Mouse (Mus musculus) granulocyte monocyte progenitor cell, adult 5-6 weeks (primary cell): ENCODE results near the gene Arhgef6. TPM values are rescaled to one million over a fixed set of nuclear protein-coding genes. Genes with fewer than 3 reads are reported as not detected.
A peak's percentile ranks its signal among the peaks of the same experiment; 100 is the strongest.

Experiments
- ATAC-seq: replicated peaks from 2 replicates; pipeline ENCODE4 v1.8.0; 2016; ENCODE audit warnings: mild to moderate bottlenecking, moderate TSS enrichment, inconsistent platforms; ENCODE audit not compliant: poor library complexity, severe bottlenecking
- total RNA-seq, 2 experiments: library from RNA; stranded (forward) in 1 of 2; stranded (reverse) in 1 of 2; fragments of 200-712, 200-1000 nt in 1 of 2; fragments of >200 nt in 1 of 2; fragmentation: Nextera tagmentation in 1 of 2; gene quantifications; 2 replicates each; pipeline ENCODE4 v1.2.3; 2014 to 2017

Arhgef6 gene
- total RNA-seq, 2 experiments from 2014 or later = 100 to 126 TPM

DNA sequence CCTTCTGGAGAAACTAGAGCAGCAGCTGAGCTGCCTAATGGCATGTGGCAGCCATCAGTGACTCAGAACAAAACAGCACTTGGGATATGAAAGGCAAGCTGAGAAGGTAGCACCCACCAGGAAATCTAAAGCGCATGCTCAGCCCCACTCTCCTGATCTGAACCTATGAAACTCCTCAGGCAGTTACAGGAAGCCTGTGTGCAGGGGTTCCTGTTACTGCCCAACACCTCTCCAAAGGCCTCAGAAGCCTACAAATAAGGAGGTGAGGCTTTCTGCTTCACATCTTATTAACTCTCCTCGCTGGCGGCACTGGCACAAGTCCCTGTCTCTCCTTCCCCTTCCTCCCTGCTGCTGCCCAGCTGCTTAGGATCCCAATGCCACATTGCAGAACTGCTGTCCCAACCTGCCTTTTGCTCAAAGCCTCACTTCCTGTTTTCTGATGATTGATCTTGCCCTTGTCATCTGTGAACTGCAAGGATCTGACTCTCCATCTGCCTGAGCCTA, 33.7 kb downstream of the Arhgef6 start:
- peak; percentile 88 for ATAC-seq

DNA sequence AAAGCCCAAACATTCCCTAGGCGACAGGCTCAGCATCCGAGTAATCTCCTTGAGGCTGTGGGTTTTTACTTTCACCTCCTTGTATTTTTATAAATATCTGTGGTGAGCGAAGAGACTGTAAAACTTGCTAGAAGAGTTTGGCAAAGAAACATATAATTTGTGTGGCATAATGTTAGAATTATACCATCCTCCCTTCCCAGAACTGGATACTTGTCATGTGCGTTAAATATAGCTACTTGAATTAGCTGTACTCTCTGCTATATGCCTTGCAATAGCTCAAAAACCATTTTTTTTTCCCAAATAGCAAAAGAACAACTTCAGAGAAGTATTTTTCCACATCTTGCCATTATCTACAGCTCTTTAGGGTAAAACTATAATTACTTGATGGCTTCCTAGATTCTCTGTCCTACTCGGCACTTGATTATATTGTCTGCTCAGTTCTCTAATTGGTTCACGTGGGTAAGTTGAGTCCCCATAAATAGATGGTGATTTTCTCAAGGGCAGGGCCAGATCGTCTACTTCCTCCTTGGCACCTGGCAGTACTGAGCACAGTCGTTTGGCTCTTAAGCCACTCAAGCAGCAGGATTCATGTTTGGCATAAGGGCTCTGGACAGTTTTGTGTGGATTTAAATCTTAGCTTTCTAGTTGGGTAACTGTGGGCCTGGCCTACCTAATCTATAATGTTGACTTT, 35.2 kb downstream of the Arhgef6 start:
- peak; percentile 21; the same call in 1 of the 2 replicates for ATAC-seq

DNA sequence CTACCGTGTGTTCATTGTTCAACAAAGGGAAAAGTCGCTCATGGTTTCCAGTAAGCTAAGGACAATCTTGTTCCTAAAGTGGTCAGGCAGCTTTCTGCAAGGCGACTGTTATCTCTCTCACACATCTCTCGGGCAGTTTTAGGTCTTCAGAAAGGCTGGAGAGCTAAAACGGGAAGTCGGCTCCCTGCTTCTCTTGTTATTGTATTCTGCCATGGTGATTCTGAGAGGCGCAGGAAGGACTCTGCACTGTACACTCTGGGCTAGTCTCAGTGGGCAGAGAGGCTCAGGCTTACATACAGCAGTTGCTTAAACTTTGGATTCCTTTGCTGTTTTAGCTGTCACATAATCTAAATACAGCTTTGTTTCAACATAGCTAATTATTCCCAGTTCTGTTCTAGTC, 39.6 kb downstream of the Arhgef6 start:
- peak; percentile 97 for ATAC-seq

DNA sequence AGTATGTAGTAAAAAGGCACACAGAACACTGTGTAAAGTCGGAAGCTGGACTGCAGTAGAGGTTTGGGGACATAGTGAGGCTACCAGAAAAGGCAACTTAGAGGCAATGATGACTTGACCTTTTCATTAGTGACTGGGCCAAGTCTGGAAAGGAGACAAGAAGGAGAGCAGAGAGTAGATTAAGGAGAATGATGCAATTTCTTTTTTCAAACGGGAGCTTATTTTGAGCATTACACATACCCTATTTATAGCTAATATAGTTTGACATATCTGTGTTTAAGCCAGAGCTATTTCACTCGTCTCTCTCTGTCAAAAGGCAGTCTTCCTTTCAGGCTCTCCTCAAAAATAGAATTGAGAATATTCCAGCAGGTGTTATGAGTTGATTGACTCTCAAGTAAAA, 50.1 kb downstream of the Arhgef6 start:
- no peak for ATAC-seq

DNA sequence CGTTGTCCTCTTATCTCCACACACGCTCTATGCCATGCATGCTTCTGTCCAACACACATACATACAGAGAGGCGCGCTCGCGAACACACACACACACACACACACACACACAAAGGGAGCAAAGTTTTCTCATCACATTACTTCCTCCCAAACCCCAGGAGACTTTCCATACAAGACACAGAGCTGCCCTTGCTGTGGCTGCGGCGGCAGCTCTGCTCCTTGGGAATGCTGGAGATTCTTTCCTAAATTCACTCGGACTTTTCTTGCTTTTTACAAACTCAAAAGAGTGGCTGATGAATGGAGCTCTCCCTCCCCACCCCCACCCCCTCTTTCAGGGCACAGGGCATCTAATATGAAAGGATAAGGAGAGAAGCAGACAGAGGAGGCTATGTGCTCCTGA, 52.2 kb downstream of the Arhgef6 start:
- ATAC-seq = no peak

DNA sequence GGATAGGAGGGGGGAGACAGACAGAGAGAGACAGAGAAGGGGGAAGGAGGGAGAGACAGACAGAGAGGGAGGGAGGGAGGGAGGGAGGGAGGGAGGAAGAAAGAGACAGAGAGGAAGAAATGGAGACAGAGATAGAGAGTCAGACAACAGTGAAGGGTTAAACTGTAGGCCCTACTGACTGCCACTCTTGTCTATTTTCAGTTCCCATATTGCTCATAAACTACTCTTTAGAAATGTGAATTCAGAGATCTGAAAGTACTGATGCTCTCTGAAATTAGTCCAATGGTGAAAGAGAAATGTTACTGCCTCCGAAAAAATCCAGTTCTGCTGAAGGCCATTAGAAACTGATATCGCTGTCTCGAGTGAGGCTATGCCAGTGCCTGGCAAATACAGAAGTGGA, 56.3 kb downstream of the Arhgef6 start:
- peak; percentile 90 for ATAC-seq

DNA sequence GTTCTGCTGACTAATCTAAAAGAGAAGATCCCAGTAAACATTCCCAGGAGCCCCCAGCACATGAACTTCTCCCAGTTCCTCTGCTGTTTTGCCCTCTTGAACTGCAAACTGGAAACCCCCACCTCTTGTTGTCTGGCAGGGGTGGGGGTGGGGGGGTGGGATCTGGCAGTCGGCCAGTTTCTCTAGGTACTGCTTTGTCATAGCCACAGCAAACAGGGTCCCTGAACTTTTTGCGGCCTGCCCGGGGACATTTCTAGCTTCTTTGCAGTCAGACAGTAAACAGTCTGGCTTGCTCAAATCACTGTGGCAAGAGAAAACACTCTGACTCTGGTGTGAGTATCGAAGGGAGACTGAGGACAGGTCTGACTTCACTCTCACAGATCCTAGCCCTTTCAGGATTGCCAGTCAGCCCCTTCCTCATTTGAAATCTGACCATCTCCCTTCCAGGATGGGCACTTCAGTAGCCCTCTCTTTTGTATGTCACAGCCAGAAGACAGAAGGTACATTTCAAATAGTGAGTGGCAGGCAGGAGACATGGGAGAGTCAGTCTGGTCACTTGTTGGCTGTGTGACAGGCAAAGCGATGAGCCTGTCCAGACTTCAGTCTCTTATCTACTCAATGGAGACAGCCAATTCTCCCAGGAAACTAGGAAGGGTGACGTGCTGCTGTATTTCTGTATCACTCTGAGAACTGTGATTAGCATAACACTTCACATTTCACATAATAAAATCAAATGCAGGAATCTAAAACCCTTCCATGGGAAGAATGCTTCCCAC, 60.8 kb downstream of the Arhgef6 start:
- ATAC-seq = no peak

DNA sequence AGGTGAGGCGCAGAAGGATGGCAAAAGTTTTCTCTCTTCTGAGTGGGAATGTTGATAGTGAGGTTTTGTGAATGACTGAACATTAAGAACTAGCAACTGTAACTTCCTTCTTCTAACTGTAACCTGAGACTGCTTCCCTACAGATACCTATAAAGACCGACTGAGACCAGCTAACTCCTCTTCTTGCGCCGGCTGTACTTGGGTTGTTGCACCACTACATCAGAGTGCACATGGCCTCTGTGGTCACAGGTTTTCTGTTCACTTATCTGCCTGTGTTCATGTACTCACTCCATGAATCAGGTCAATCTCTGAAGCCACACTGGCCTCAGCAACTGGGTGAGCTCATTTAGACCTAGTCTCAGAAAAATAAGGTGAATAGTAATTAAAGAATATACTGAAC, 75.0 kb downstream of the Arhgef6 start:
- ATAC-seq = peak; percentile 82

DNA sequence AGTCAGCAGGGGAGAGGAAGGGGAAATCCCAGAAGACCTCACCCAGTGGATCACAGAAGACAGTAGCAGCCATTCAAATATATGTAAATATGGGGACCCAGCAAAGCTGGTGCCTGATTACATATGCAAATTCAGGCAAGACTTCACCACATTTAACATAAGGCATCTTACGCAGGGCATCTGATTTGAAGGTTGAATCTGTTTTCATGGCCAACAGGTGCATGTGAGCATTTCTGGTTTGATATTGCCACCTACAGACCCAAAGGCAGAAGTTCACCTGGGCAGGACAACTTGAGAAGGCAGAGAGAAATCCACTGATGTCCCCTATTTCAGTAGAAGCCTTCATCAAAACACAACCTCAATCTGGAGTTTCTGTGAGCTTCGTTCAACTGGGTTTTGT, 77.8 kb downstream of the Arhgef6 start:
- ATAC-seq = no peak

DNA sequence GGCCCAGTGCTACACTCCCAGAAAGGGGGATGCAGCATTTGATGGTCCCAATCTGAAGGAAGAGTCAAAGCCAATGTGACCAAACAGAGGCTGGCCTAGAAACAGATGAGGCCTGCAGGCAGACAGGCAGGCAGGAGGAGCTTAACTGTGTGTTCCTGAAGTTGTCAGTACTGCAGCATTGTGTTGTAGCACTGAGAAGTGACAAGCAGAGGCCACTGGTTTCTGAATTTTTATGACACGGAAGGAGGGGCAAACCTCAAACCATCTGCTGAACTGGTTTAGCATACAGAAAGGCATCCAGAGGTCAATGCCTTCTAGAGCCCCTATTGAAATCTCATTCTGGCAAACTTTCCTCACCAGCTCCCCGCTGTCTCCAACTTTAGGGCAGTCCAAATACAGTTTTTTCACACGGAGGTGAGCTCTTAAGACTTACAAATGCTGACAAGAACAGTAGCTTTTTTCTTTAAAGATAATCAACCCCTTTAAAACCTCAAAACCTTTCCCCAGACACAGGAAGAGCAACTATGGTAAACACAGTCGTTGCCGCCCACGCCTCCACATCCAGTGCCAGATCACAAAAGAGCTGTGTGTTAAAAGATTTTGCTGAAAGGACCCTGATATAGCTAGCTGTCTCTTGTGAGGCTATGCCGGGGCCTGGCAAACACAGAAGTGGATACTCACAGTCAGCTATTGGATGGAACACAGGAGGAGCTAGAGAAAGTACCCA, 85.0 kb downstream of the Arhgef6 start:
- ATAC-seq = no peak

DNA sequence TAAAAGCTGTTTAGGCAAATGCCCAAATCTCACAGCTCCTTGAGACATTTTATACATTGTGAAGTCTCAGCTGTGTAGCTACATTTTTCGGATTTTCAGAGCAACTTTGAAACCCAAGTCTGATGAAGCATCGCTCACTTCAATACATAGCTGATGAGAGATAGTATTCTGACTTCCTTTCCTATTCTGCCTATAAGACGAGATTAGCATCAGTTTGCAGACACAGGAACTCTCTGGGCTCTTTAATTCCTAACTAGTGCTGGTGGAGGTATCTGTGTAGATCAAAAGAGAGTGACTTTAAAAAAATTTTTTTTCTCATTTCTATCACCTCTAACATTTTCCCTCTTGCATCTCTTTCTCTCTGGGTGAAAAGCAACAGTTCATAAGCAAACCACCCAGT, 100.0 kb downstream of the Arhgef6 start:
- no peak for ATAC-seq

DNA sequence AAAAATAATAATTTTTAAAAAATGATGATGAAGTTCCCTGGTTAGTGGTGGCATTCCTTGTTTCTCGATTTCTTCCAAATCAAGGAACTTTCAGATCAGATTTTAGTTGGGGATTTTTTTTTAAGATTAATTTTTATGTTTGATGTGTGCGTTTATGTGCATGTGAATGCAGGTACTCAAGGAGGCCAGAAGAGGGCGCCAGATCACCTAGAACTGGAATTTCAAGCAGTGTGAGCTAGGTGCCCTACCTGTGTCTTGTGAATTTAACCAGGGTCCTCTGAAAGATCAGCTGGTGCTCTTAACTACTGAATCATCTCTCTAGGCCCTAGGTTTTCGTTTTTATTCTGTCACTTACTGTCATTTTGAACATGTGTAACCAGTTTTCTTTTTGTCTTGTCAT, 102.5 kb downstream of the Arhgef6 start:
- no peak for ATAC-seq

DNA sequence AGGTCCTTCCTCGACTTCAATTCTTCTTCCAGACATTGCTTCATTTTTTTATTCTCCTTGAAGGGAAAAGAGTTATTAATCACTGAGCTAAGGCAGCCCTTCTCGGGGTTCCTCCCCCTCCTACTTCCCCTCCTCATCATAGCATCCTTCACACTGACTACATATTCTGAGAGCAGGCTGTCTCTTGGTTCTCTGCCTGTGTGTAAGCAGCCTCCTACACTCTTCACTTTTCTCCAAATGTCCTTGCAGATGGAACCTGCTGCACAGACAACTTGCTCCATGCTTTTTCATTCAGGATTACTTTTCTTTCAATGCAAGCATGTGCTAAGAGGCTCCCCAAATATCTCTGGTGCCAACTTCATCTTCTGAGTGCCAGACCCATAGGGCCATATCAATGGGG, 104.9 kb downstream of the Arhgef6 start:
- ATAC-seq = no peak

DNA sequence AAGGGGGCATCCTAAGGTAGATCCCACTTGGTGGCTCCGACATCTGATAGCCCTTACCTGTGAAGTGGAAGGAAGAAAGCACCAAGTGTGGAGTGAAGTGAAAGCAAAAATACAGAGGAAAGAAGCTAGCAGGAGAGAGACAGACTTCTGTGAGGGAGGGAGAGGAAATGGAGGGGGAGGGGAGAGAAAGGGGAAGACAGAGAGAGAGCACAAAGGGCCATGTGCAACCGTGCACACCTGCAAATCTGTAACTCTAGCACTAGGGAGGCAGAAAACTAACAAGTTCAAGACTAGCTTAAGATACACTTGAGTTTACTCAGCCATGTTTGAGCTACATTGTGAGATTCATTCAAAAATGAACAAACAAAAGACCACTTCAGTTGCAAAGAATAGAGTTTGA, 110.4 kb downstream of the Arhgef6 start:
- ATAC-seq = peak; percentile 68

DNA sequence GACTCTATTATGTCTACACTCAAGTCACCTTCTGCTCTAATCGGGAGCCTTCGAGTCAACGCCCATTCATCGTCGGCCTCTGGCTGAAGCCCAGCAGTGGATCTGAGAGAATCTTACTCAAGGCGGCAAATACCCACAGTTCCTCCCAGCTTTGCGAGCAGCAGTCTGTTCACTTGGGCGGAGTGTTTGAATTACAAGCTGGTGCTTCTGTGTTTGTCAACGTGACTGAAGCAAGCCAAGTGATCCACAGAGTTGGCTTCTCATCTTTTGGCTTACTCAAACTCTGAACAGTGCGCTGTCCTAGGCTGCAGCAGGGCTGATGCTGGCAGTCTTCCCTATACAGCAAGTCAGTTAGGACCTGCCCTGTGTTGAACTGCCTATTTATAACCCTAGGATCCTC, 115.2 kb downstream of the Arhgef6 start:
- no peak for ATAC-seq

DNA sequence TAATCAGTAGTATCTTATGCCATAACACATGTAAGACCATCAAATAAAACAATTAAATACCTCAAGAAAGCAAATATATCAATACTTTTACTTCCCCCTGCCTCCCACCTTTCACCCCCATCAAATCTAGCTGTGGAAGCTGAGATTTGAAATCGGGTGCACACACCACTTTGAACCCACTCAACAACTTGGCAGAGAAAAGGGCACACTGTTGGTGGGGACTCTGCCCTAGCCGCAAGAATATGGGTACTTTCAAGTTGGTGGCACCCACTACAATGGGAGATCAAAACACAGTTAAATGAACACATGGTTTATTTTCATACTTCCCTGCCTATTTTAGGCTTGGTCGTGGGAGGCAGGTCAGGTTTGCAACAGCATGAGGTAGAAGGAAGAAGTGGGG, 116.6 kb downstream of the Arhgef6 start:
- ATAC-seq = no peak

DNA sequence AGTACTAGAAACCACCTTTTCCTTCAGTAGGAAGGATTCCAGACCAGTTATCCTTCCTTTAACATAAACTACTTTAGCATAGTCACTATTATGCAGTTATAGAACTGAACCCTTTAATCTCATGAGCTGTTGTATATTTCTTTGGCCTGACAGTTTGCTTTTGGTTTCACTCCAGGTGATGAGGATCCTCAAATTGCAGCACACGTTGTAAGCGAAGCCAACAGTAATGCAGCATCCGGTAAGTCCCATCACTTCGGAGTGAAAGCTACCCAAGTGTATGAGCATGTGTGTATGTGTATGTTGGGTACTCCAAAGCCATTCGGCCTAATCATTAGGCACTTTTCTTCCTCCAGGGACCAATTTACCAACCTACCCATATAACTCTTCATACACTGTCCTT, 119.0 kb downstream of the Arhgef6 start:
- ATAC-seq = no peak

DNA sequence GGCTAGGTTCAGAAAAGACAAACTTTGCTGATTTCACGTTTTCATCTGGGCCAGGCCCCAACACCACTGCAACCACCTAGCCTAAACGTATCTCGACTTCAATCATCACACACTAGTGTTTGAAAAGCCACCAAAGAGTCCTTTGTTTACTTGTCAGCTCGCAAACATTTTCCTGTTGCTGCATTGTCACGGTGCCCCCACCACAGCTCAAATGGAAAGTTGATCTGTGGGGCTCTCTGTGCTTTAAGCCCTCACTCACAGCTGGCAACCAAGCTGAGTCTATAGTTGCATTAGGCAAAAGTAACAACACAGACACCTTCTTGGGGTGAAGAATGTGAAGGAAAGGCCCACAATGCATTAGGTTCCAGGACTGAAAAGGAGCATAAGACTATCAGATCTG, 122.3 kb downstream of the Arhgef6 start:
- ATAC-seq = no peak

DNA sequence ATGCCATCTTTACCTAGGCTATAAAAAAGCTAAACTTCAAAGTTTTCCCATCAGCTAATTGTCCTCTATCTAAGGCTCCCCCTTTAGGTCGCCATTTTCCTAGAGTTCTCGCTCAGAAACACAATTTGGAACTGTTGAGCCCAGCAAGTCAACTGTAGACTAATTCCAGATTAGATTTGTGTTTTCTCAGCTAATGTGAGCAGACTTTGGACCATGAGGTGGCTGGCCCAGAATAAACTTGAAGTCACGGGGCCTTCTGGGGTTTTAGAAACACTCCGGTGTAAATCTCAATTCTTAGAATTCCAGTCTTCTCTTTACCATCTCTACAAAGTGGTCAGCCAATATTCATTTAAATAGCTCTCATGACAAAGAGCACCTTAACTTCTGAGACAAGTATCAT, 123.0 kb downstream of the Arhgef6 start:
- no peak for ATAC-seq

DNA sequence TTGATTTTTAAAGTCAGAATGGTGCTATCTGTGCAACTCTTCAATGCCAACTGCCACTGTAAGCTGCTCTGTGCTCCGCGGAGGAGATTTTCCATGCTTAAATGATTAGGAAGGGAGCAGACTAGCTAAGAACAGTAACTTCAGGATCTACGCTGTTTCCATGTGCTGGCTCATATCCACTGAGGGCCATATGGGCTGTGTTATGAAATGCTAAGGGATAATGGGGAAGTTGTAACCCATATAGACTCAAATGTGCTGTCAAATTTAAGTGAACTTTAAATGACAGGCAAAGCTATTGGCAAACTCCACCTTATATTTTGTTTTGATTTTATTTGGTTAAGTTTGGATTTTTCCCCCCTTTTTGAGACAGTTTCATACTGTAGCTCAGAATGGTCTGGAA, 125.7 kb downstream of the Arhgef6 start:
- ATAC-seq = peak; percentile 91

DNA sequence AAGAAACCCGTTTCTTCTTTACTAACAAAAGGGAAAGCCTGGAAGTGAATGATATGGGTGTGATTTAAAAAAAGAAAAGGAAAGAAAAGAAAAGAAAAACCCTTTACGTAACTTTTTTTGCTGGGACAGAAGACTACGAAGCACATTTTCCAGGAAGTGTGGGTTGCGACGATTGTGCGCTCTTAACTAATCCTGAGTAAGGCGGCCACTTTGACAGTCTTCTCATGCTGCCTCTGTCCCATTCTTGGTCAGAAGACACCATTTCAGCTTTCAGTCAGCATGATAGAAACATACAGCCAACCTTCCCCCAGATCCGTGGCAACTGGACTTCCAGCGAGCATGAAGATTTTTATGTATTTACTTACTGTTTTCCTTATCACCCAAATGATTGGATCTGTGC, 126.7 kb downstream of the Arhgef6 start, which contains the start of gene Cd40lg:
TSS of gene Cd40lg (plus strand) at position 268 of the 400 bp plus-strand sequence.
- ATAC-seq = no peak
